Mouse (Mus musculus): Measurements from ENCODE around the gene Cxcr4. TPM values are rescaled to one million over a fixed set of nuclear protein-coding genes. Genes with fewer than 3 reads are reported as not detected.

The Cxcr4 gene
- 8.8 and 9.9 TPM in 2 replicates for polyA plus RNA-seq (2015; fragmentation: Nextera tagmentation; extraction: Ambion mirVana)

DNA sequence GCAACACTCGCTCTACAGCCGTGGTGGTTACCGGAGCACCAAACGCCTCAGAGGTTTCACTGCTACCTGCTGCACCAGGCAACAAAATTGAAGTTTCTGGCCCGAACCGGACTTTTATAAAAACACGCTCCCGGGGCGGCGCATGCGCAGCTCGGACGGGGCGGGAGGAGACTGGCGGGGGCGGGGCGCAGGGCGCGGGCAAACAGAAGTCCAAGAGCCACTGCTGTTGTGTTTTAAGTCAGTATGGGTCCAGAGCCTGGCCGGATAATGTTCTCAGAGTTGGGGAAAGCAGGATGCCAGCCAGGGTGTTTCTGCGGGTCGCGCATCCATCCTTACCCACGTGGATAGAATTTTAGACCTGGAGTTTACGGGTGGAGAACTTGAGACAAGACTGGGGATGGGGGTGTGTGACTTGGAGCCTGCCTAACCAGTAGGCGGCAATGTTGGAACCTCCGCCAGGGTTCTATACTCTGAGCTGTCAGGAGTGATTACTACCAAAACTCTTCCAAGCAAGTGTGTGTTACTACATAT is at the start of gene Cxcr4:
Gene Cxcr4, minus strand, starts transcription at position 83 of the 531 bp plus-strand sequence.
- Histone ChIP-seq H3K4me2 (ENCODE audit: low read length) (peak within 1 kb of the TSS; percentile 94), H3K4me3 (replicated peaks; ENCODE audit: low read depth, low read length) (peak within 1 kb of the TSS; percentile 54), H3K9ac (ENCODE audit: low read depth, low read length) (peak within 1 kb of the TSS; percentile 59), H3K27me3 (ENCODE audit: insufficient read depth, low read length) (peaks cover 4% of the 10 kb centered on the region; the same call in 1 of the 2 replicates), H3K36me3 (ENCODE audit: insufficient read depth, low read length) (no peaks in the 10 kb centered on the region), H3K27ac (no peak within 1 kb of the TSS), H3K4me1 (replicated peaks; ENCODE audit: insufficient read depth, low read length) (peaks cover 35% of the 10 kb centered on the region), H3K9me3 (replicated peaks; ENCODE audit: low read length) (no peaks in the 10 kb centered on the region)
- under 1% methylated on average over 27 of the region's 27 CpGs for WGBS
- peak; percentile 77 for ATAC-seq (replicated peaks; ENCODE audit: low FRiP score, low read depth)
- TF ChIP-seq CTCF (IDR thresholded peaks at IDR 0.05; ENCODE audit: low read depth), result peak; percentile 67
- peak; percentile 81 for DNase-seq (ENCODE audit: low spot score)

DNA sequence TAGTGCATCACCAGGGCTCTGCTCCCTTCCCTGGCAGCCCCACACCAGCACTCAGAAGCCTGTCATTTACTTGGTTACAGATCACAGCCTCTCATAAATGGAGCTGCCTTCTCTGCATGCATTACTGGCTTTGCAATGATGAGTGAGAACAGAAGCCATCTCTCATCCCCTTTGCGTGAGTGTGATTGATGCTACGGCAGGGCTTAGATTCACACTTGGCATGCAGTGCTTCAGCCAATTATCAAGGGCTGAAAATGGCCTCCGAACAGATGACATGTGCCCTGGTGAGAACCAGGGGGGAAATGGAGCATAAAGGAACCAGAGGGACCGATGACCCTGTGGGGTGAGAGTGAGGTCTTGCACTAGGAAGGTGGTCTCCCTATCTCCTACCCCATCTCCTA is 47.6 kb upstream of the Cxcr4 start:
- H3K4me3 ChIP-seq (replicated peaks; ENCODE audit: low read depth, low read length), result no peak overlapping the region
- H3K27ac ChIP-seq, result no peak overlapping the region

DNA sequence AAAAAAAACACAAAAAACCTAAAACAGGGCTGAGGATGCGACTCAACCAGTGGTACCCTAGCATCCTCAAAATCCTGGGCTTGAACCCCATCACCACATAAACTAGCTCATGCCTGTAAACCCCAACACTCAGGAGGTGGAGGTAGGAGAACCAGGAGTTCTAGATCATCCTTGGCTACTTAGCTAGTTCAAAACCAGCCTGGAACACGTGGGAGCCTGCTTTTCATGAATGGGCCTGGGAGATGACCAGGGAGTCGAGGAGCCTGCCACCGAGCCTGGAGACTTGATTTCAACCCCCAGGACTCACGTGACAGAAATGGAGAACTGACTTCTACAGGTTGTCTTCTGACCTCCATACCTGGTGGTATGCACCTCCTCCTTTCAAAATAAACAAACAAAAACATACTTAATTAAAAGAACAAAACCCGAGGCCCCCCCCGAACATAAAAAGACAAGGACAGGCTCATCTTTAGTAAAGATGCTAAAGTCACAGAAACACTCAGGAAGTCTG is 45.2 kb upstream of the Cxcr4 start:
- no peak for TF ChIP-seq CTCF (IDR thresholded peaks at IDR 0.05; ENCODE audit: low read depth)
- no peak overlapping the region for H3K9ac ChIP-seq (ENCODE audit: low read depth, low read length)
- WGBS, result 84% methylated on average over 7 of the region's 7 CpGs
- DNase-seq (ENCODE audit: low spot score) (no peak), ATAC-seq (replicated peaks; ENCODE audit: low FRiP score, low read depth) (no peak)
- H3K4me2 ChIP-seq (ENCODE audit: low read length), result no peak overlapping the region
- no peak overlapping the region for H3K4me3 ChIP-seq (replicated peaks; ENCODE audit: low read depth, low read length)
- no peaks in the 10 kb centered on the region for H3K27me3 ChIP-seq (ENCODE audit: insufficient read depth, low read length)
- no peaks in the 10 kb centered on the region for H3K4me1 ChIP-seq (replicated peaks; ENCODE audit: insufficient read depth, low read length)
- H3K9me3 ChIP-seq (replicated peaks; ENCODE audit: low read length), result no peaks in the 10 kb centered on the region
- no peaks in the 10 kb centered on the region for H3K36me3 ChIP-seq (ENCODE audit: insufficient read depth, low read length)
- no peak overlapping the region for H3K27ac ChIP-seq

More for the DNA sequence above, 47.6 kb upstream of the Cxcr4 start:
- H3K36me3 ChIP-seq (ENCODE audit: insufficient read depth, low read length), result no peaks in the 10 kb centered on the region
- H3K27me3 ChIP-seq (ENCODE audit: insufficient read depth, low read length), result no peaks in the 10 kb centered on the region
- ATAC-seq (replicated peaks; ENCODE audit: low FRiP score, low read depth), result no peak
- WGBS, result 18% methylated on average over 4 of the region's 4 CpGs
- H3K4me2 ChIP-seq (ENCODE audit: low read length), result no peak overlapping the region
- H3K4me1 ChIP-seq (replicated peaks; ENCODE audit: insufficient read depth, low read length), result peaks cover 7% of the 10 kb centered on the region; the same call in 1 of the 2 replicates
- DNase-seq (ENCODE audit: low spot score), result no peak
- TF ChIP-seq CTCF (IDR thresholded peaks at IDR 0.05; ENCODE audit: low read depth), result no peak
- no peaks in the 10 kb centered on the region for H3K9me3 ChIP-seq (replicated peaks; ENCODE audit: low read length)
- no peak overlapping the region for H3K9ac ChIP-seq (ENCODE audit: low read depth, low read length)

DNA sequence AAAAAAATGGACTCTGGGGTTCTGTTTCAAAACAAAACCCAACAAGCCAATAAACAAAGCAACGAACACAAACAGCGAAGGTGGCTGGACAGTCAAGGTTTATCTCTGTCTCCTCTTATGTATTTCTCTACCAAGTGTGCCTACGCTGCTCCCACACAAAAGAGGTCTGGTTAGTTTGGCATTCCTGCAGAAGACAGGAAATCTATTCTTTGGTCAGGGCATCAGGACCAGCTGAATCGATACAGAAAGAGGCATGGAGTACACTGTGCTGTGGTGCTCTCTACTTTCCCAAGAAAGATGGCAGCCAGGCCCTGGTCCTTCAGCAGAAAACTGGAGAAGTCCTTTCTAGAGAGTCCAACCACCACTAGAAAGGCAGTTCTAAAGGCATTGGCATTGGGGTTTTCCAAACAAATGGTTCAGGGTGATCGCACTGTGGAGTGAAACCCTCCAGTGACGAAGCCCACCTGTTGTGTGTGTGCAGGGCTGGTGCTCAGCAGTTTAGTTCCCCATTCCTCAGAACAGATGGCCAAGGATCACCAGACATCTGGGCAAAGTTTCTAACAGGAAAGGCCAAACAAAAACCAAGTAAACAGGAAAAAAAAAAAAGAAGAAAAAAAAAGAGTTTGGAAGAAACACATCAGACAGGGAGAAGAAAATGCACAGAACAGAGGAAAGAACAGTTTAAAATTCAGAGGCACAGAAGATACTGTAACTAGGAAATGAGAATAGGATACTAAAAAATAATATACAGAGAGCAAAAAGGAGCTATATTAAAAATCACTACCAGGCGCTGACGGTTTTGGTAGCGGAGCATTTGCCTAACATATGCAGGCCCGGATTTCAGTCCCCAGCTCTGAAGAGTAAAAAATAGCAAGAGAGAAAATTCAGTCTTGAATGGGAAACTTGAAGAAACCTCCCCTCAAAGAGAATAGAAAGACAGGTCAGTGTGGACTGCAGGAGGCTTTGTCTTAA is 44.5 kb upstream of the Cxcr4 start:
- Histone ChIP-seq H3K4me1 (replicated peaks; ENCODE audit: insufficient read depth, low read length) (no peaks in the 10 kb centered on the region), H3K9ac (ENCODE audit: low read depth, low read length) (no peak overlapping the region), H3K4me2 (ENCODE audit: low read length) (no peak overlapping the region), H3K27me3 (ENCODE audit: insufficient read depth, low read length) (no peaks in the 10 kb centered on the region), H3K4me3 (replicated peaks; ENCODE audit: low read depth, low read length) (no peak overlapping the region), H3K36me3 (ENCODE audit: insufficient read depth, low read length) (no peaks in the 10 kb centered on the region), H3K27ac (no peak overlapping the region), H3K9me3 (replicated peaks; ENCODE audit: low read length) (no peaks in the 10 kb centered on the region)
- DNase-seq (ENCODE audit: low spot score) (no peak), ATAC-seq (replicated peaks; ENCODE audit: low FRiP score, low read depth) (no peak)
- no peak for TF ChIP-seq CTCF (IDR thresholded peaks at IDR 0.05; ENCODE audit: low read depth)
- 84% methylated on average over 10 of the region's 10 CpGs for WGBS

DNA sequence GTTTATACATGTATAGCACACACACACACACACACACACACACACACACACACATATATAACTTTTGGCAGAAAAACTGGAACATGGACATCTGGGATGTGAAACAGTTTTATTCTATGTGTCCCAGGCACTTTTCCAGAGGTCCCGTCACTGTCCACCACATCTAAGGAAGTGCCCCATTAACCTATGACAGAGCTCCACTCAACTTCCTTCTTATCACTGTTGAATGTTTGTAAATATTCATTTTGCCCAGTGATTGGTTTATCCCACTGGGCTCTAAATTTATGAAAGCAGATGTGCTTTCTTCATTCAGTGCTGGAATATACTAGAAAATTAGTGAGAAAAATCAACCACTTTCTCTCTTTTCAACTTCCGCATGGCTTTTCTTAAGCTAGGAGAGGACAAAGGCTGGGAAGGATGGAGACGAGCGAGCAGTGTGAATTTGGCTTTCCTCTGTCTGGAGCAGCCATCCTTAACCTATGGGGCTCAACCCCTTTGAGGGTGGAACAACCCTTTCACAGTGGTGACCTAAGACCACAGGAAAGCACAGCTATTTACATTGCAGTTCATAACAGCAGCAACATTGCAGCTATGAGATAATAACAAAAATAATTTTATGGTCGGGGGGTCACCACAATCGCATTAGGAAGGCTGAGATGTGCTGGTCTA is 41.8 kb upstream of the Cxcr4 start:
- Histone ChIP-seq H3K4me3 (replicated peaks; ENCODE audit: low read depth, low read length) (no peak overlapping the region), H3K4me1 (replicated peaks; ENCODE audit: insufficient read depth, low read length) (no peaks in the 10 kb centered on the region), H3K27me3 (ENCODE audit: insufficient read depth, low read length) (no peaks in the 10 kb centered on the region), H3K27ac (no peak overlapping the region), H3K9me3 (replicated peaks; ENCODE audit: low read length) (no peaks in the 10 kb centered on the region), H3K36me3 (ENCODE audit: insufficient read depth, low read length) (no peaks in the 10 kb centered on the region), H3K4me2 (ENCODE audit: low read length) (no peak overlapping the region), H3K9ac (ENCODE audit: low read depth, low read length) (no peak overlapping the region)
- no peak for TF ChIP-seq CTCF (IDR thresholded peaks at IDR 0.05; ENCODE audit: low read depth)
- DNase-seq (ENCODE audit: low spot score), result peak; percentile 73
- peak; percentile 68; the same call in 1 of the 2 replicates for ATAC-seq (replicated peaks; ENCODE audit: low FRiP score, low read depth)
- 60% methylated on average over 6 of the region's 6 CpGs for WGBS

DNA sequence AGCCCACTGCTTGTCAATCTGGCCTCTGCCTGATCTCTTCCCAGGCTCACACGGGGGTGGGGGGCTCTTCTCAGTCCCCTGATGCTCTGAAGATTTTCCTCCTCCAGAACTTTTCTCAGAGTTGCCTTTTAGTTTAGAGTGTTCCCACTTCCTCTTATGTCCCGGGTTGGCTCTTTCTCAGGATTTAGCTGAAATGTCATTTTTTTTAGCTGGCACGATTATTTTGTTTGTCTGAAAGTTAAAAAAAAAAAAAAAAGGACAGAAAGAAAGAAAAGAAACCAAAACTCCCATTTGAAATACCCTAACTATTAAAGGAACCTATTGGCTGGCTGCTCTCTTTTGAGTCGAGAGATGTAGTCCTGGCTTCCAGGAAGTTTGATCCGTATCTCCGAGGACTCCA is 40.4 kb upstream of the Cxcr4 start:
- Histone ChIP-seq H3K9ac (ENCODE audit: low read depth, low read length) (no peak overlapping the region), H3K4me1 (replicated peaks; ENCODE audit: insufficient read depth, low read length) (no peaks in the 10 kb centered on the region), H3K27me3 (ENCODE audit: insufficient read depth, low read length) (no peaks in the 10 kb centered on the region), H3K9me3 (replicated peaks; ENCODE audit: low read length) (no peaks in the 10 kb centered on the region), H3K36me3 (ENCODE audit: insufficient read depth, low read length) (no peaks in the 10 kb centered on the region), H3K27ac (no peak overlapping the region), H3K4me3 (replicated peaks; ENCODE audit: low read depth, low read length) (no peak overlapping the region), H3K4me2 (ENCODE audit: low read length) (no peak overlapping the region)
- 72% methylated on average over 6 of the region's 6 CpGs for WGBS
- no peak for ATAC-seq (replicated peaks; ENCODE audit: low FRiP score, low read depth)
- DNase-seq (ENCODE audit: low spot score), result no peak
- TF ChIP-seq CTCF (IDR thresholded peaks at IDR 0.05; ENCODE audit: low read depth), result no peak
